In genomic region chr2:170184175-170184983, GRCm38 (mm10) we compare ENCODE assay signal across 8 mouse cellular contexts. TPM values are rescaled to one million over a fixed set of nuclear protein-coding genes. Genes with fewer than 3 reads are reported as not detected.
DNase-seq lines count a peak whose midpoint lies in the region; ATAC-seq and TF ChIP-seq lines count a peak whose summit lies in the region.

No protein-coding gene starts in this region.

- under 1% methylated on average over 30 of the region's 33 CpGs for WGBS in heart, embryonic 15.5 days
- WGBS in liver, embryonic 16.5 days (ENCODE audit: insufficient replicate concordance): 1% methylated on average over 30 of the region's 33 CpGs
- whole genome bisulfite sequencing in neural tube, embryonic 11.5 days: 1% methylated on average over 33 of the region's 33 CpGs

- no peaks in the 10 kb centered on the region for H3K9me3 ChIP-seq in heart, embryonic 15.5 days (replicated peaks)
- no peaks in the 10 kb centered on the region for H3K9me3 ChIP-seq in liver, embryonic 16.5 days (replicated peaks; ENCODE audit: control insufficient read depth, low read length)
- no peaks in the 10 kb centered on the region for H3K9me3 ChIP-seq in neural tube, embryonic 11.5 days (ENCODE audit: control insufficient read depth, low read length)

- TF ChIP-seq CTCF in testis, adult 2 months (IDR thresholded peaks at IDR 0.05; ENCODE audit: control insufficient read depth, insufficient read depth, insufficient replicate concordance, low read depth, low read length): no peak

- H3K36me3 ChIP-seq in heart, embryonic 15.5 days: no peaks in the 10 kb centered on the region
- no peaks in the 10 kb centered on the region for H3K36me3 ChIP-seq in liver, embryonic 16.5 days (ENCODE audit: control insufficient read depth, insufficient read depth)
- H3K36me3 ChIP-seq in neural tube, embryonic 11.5 days (ENCODE audit: control insufficient read depth, insufficient read depth, low read length): no peaks in the 10 kb centered on the region
- H3K36me3 ChIP-seq in testis, adult 2 months (ENCODE audit: control insufficient read depth, insufficient read depth, low read length): no peaks in the 10 kb centered on the region

- peak overlapping the region; percentile 65 for H3K9ac ChIP-seq in heart, embryonic 15.5 days
- peak overlapping the region; percentile 58 for H3K9ac ChIP-seq in liver, embryonic 16.5 days (ENCODE audit: low read depth, low read length)
- peak overlapping the region; percentile 49 for H3K9ac ChIP-seq in neural tube, embryonic 11.5 days (ENCODE audit: low read length)

- H3K27ac ChIP-seq in heart, embryonic 15.5 days: peak overlapping the region; percentile 71
- H3K27ac ChIP-seq in liver, embryonic 16.5 days (ENCODE audit: low read length): peak overlapping the region; percentile 75
- H3K27ac ChIP-seq in neural tube, embryonic 11.5 days (ENCODE audit: low read depth, low read length): no peak overlapping the region
- no peak overlapping the region for H3K27ac ChIP-seq in testis, adult 2 months (ENCODE audit: control insufficient read depth, insufficient read depth, low read depth, low read length)

- peaks cover 6% of the 10 kb centered on the region; the same call in 1 of the 2 replicates for H3K4me1 ChIP-seq in heart, embryonic 15.5 days (replicated peaks)
- peaks cover 18% of the 10 kb centered on the region for H3K4me1 ChIP-seq in liver, embryonic 16.5 days (ENCODE audit: control insufficient read depth, low read depth, low read length)
- H3K4me1 ChIP-seq in neural tube, embryonic 11.5 days (ENCODE audit: control insufficient read depth, insufficient read depth, low read length): no peaks in the 10 kb centered on the region
- peaks cover 2% of the 10 kb centered on the region for H3K4me1 ChIP-seq in testis, adult 2 months (ENCODE audit: control insufficient read depth, insufficient read depth, low read length)

- no peak for TF ChIP-seq POLR2A in testis, adult 2 months (IDR thresholded peaks at IDR 0.05; ENCODE audit: control insufficient read depth, low read depth, low read length)

- H3K4me3 ChIP-seq in heart, embryonic 15.5 days: peak overlapping the region; percentile 59
- H3K4me3 ChIP-seq in liver, embryonic 16.5 days (ENCODE audit: low read depth, low read length): peak overlapping the region; percentile 60
- peak overlapping the region; percentile 33 for H3K4me3 ChIP-seq in neural tube, embryonic 11.5 days (ENCODE audit: low read depth, low read length)
- H3K4me3 ChIP-seq in testis, adult 2 months (ENCODE audit: control insufficient read depth, low read depth, low read length): peak overlapping the region; percentile 3

- H3K27me3 ChIP-seq in heart, embryonic 15.5 days: no peaks in the 10 kb centered on the region
- no peaks in the 10 kb centered on the region for H3K27me3 ChIP-seq in liver, embryonic 16.5 days (ENCODE audit: control insufficient read depth, insufficient read depth, low read depth, low read length)
- H3K27me3 ChIP-seq in neural tube, embryonic 11.5 days (ENCODE audit: control insufficient read depth, insufficient read depth, low read length): no peaks in the 10 kb centered on the region
- H3K27me3 ChIP-seq in testis, adult 2 months (ENCODE audit: control insufficient read depth, insufficient read depth, low read length): no peaks in the 10 kb centered on the region

- peak; percentile 72 for ATAC-seq in erythroblast, adult 5-6 weeks (replicated peaks; ENCODE audit: low FRiP score, poor library complexity, severe bottlenecking)
- ATAC-seq in heart, embryonic 15.5 days (replicated peaks; ENCODE audit: insufficient number of reproducible peaks, insufficient read depth, low FRiP score, low read depth): peak; percentile 85
- peak; percentile 90 for ATAC-seq in liver, embryonic 16.5 days (ENCODE audit: low read depth)
- ATAC-seq in neural tube, embryonic 11.5 days (ENCODE audit: insufficient read depth, low FRiP score, low TSS enrichment): peak; percentile 80

- peak overlapping the region; percentile 81 for H3K4me2 ChIP-seq in heart, embryonic 15.5 days
- H3K4me2 ChIP-seq in liver, embryonic 16.5 days (ENCODE audit: low read depth, low read length): peak overlapping the region; percentile 73
- H3K4me2 ChIP-seq in neural tube, embryonic 11.5 days (ENCODE audit: low read depth): peak overlapping the region; percentile 52

- DNase-seq in 3T3-L1 (ENCODE audit: low read depth, low spot score) (peak; percentile 82), ZHBTc4 (ENCODE audit: low read depth, low spot score) (peak; percentile 96)
- peak; percentile 74 for DNase-seq in kidney, postnatal 14 days
- DNase-seq in neural tube, embryonic 11.5 days (ENCODE audit: low spot score): peak; percentile 81

RNA-seq across cellular contexts. Expression of gene Zfp217, which starts 36.5 kb away (rescaled TPM):
- 75.7 and 92.6 TPM in 2 replicates for total RNA-seq in erythroblast, adult 5-6 weeks (2015; ENCODE audit: low replicate concordance)
- 169 and 180 TPM in 2 replicates for total RNA-seq in erythroblast, adult 5-6 weeks (2017; ENCODE audit: low replicate concordance)
- 2.7 and 3.2 TPM in 2 replicates for polyA plus RNA-seq in heart, embryonic 15.5 days (2015; fragmentation: Nextera tagmentation; extraction: Ambion mirVana)
- 4.2 and 5.7 TPM in 2 replicates for polyA plus RNA-seq in liver, embryonic 16.5 days (2015; fragmentation: Nextera tagmentation; extraction: Ambion mirVana)
- 3.5 and 3.6 TPM in 2 replicates for polyA plus RNA-seq in neural tube, embryonic 11.5 days (2014; fragmentation: Nextera tagmentation; extraction: Ambion mirVana)
- 74.6 and 80.0 TPM in 2 replicates for polyA plus RNA-seq in testis, adult 2 months (2012; rRNA removed)

Comparison
In these comparisons a context has a peak if more than half of its experiments do, and no peak if none do; other contexts are left out.
1. H3K27ac ChIP-seq: peak in heart, embryonic 15.5 days (single experiment) and liver, embryonic 16.5 days (single experiment); none in neural tube, embryonic 11.5 days (single experiment) and testis, adult 2 months (single experiment).
2. H3K4me3 ChIP-seq: peak in every context shown above with its lines; median percentile 60 in liver, embryonic 16.5 days; 59 in heart, embryonic 15.5 days; 33 in neural tube, embryonic 11.5 days; 3 in testis, adult 2 months.
3. RNA of gene Zfp217, which starts 36.5 kb away (polyA plus RNA-seq): 74.6 to 80.0 TPM in testis, adult 2 months; 4.2 to 5.7 TPM in liver, embryonic 16.5 days, 3.5 to 3.6 TPM in neural tube, embryonic 11.5 days and 2.7 to 3.2 TPM in heart, embryonic 15.5 days; every median in the first group is over 10 times any median in the second.
4. Peak in every context shown above with its lines, with median percentiles within 50 percentile points of each other: DNase-seq, ATAC-seq, H3K4me2 ChIP-seq and H3K9ac ChIP-seq.